Mouse (Mus musculus) myocyte (in vitro differentiated cells): ENCODE measurements around the gene Lcor. TPM values are rescaled to one million over a fixed set of nuclear protein-coding genes. Genes with fewer than 3 reads are reported as not detected.

Source experiments
- H3K27me3 ChIP-seq: one replicate; pipeline ENCODE4 v1.6.1; 2011; ENCODE audit not compliant: control insufficient read depth, insufficient read depth, insufficient read length
- H3K36me3 ChIP-seq: one replicate; pipeline ENCODE4 v1.6.1; 2011; ENCODE audit not compliant: control insufficient read depth, insufficient read depth
- H3K4me2 ChIP-seq: one replicate; pipeline ENCODE4 v1.6.1; 2011; ENCODE audit warnings: low read depth, control low read depth
- H3K4me3 ChIP-seq: one replicate; pipeline ENCODE4 v1.5.1; 2011; ENCODE audit warnings: mild to moderate bottlenecking, control low read depth, moderate library complexity
- H3K79me2 ChIP-seq: one replicate; pipeline ENCODE4 v1.6.1; 2011; ENCODE audit not compliant: control insufficient read depth, insufficient read depth
- H3ac ChIP-seq: one replicate; pipeline ENCODE4 v1.6.1; 2011; ENCODE audit not compliant: control insufficient read depth, insufficient read length
- CEBPB ChIP-seq: IDR thresholded peaks from 2 replicates; pipeline ENCODE4 v1.6.1; 2011; ENCODE audit warnings: mild to moderate bottlenecking, moderate library complexity; ENCODE audit not compliant: poor library complexity, insufficient read depth, severe bottlenecking
- E2F4 ChIP-seq: IDR thresholded peaks from one replicate; pipeline ENCODE4 v1.6.1; 2011; ENCODE audit warnings: mild to moderate bottlenecking, control low read depth, moderate library complexity; ENCODE audit not compliant: insufficient read depth
- MAX ChIP-seq: IDR thresholded peaks from one replicate; pipeline ENCODE4 v1.6.1; 2011; ENCODE audit warnings: low read depth, mild to moderate bottlenecking, control low read depth
- MYOD1 ChIP-seq, 3 experiments: IDR thresholded peaks; one replicate each; pipeline ENCODE4 v1.6.1; 2011; ENCODE audit warnings: control low read depth in 2 of 3, low read depth in 2 of 3, mild to moderate bottlenecking in 2 of 3, moderate library complexity in 1 of 3; ENCODE audit not compliant: insufficient read length in 2 of 3, control insufficient read depth in 1 of 3
- MYOG ChIP-seq, 3 experiments: IDR thresholded peaks; one replicate each; pipeline ENCODE4 v1.6.1; 2011; ENCODE audit warnings: control low read depth in 2 of 3, low read depth in 2 of 3, mild to moderate bottlenecking in 2 of 3; ENCODE audit not compliant: insufficient read length in 2 of 3, control insufficient read depth in 1 of 3, insufficient read depth in 1 of 3
- POLR2A ChIP-seq: IDR thresholded peaks from one replicate; pipeline ENCODE4 v1.6.1; 2011; ENCODE audit warnings: low read depth, mild to moderate bottlenecking, control low read depth, moderate library complexity; ENCODE audit not compliant: insufficient read length
- POLR2AphosphoS2 ChIP-seq: IDR thresholded peaks from one replicate; pipeline ENCODE4 v1.6.1; 2011; ENCODE audit warnings: low read depth, control low read depth; ENCODE audit not compliant: insufficient read length
- REST ChIP-seq: IDR thresholded peaks from one replicate; pipeline ENCODE4 v1.6.1; 2011; ENCODE audit warnings: mild to moderate bottlenecking, control low read depth, moderate library complexity; ENCODE audit not compliant: insufficient read depth, insufficient read length
- SRF ChIP-seq: IDR thresholded peaks from one replicate; pipeline ENCODE4 v1.6.1; 2011; ENCODE audit warnings: low read depth; ENCODE audit not compliant: control insufficient read depth, insufficient read length
- TCF12 ChIP-seq: IDR thresholded peaks from one replicate; pipeline ENCODE4 v1.6.1; 2011; ENCODE audit warnings: mild to moderate bottlenecking, control low read depth; ENCODE audit not compliant: poor library complexity, insufficient read depth, severe bottlenecking
- TCF3 ChIP-seq: IDR thresholded peaks from one replicate; pipeline ENCODE4 v1.6.1; 2011; ENCODE audit warnings: low read depth, control low read depth; ENCODE audit not compliant: insufficient read length
- USF1 ChIP-seq: IDR thresholded peaks from one replicate; pipeline ENCODE4 v1.6.1; 2011; ENCODE audit warnings: low read depth, mild to moderate bottlenecking, control low read depth, moderate library complexity
- polyA plus RNA-seq: library from polyadenylated mRNA; unstranded; fragments of >200 nt; fragmentation: generic; extraction: Trizol; gene quantifications from one replicate; pipeline ENCODE4 v1.2.1, GENCODE M21; 2012; ENCODE audit warnings: missing spikeins

Gene Lcor
- polyA plus RNA-seq, 1 experiment, result 1.1 TPM

- H3K27me3 ChIP-seq, result no peaks in the 10 kb centered on the region
- TF ChIP-seq REST (no peak), MYOD1 (IDR thresholded peaks at IDR 0.05; ENCODE audit: control insufficient read depth in 1 of 3, insufficient read length in 2 of 3, low read depth in 2 of 3) (peak in 2 of 3 experiments; percentile 13 to 17), POLR2AphosphoS2 (no peak), TCF12 (no peak), TCF3 (no peak), USF1 (no peak), MAX (no peak), CEBPB (no peak), E2F4 (no peak), MYOG (IDR thresholded peaks at IDR 0.05; ENCODE audit: control insufficient read depth in 1 of 3, insufficient read depth in 1 of 3, insufficient read length in 2 of 3, low read depth in 2 of 3) (peak in 1 of 3 experiments; percentile 57), SRF (no peak), POLR2A (no peak)
- peaks cover 98% of the 10 kb centered on the region for H3K79me2 ChIP-seq
- H3K4me2 ChIP-seq, result no peak overlapping the region
- no peaks in the 10 kb centered on the region for H3K36me3 ChIP-seq
- H3ac ChIP-seq, result no peak overlapping the region
- no peak overlapping the region for H3K4me3 ChIP-seq
Observed at GRCm38 (mm10) chr19:41519121-41519520, 36.7 kb downstream of the Lcor start.

DNA sequence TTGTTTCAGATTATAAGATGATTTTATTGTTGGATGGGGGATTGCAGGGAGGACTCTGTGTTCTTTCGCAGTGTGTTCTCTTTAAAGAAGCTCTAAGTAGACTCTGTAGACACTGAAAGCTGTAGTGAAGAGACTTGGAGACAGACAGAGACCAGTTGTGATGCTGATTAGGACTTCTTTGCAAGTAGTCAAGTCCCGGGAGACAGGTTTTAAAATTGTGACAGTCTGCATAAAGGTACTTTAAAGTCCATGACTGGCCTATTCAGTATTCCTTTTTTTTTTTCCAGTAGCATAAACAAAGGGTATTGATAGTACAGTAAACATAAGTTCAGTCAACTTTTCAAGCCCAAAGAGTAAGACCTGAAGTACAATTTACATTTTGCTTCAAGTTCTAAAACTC lies 39.8 kb downstream of the Lcor start:
- Histone ChIP-seq H3K79me2 (peaks cover 79% of the 10 kb centered on the region), H3ac (no peak overlapping the region), H3K36me3 (no peaks in the 10 kb centered on the region), H3K4me3 (no peak overlapping the region), H3K4me2 (no peak overlapping the region), H3K27me3 (no peaks in the 10 kb centered on the region)
- TF ChIP-seq E2F4 (no peak), SRF (no peak), TCF3 (no peak), TCF12 (no peak), USF1 (no peak), MYOG (IDR thresholded peaks at IDR 0.05; ENCODE audit: control insufficient read depth in 1 of 3, insufficient read depth in 1 of 3, insufficient read length in 2 of 3, low read depth in 2 of 3) (no peak), MYOD1 (IDR thresholded peaks at IDR 0.05; ENCODE audit: control insufficient read depth in 1 of 3, insufficient read length in 2 of 3, low read depth in 2 of 3) (no peak), POLR2A (no peak), CEBPB (no peak), MAX (no peak), POLR2AphosphoS2 (no peak), REST (no peak)

DNA sequence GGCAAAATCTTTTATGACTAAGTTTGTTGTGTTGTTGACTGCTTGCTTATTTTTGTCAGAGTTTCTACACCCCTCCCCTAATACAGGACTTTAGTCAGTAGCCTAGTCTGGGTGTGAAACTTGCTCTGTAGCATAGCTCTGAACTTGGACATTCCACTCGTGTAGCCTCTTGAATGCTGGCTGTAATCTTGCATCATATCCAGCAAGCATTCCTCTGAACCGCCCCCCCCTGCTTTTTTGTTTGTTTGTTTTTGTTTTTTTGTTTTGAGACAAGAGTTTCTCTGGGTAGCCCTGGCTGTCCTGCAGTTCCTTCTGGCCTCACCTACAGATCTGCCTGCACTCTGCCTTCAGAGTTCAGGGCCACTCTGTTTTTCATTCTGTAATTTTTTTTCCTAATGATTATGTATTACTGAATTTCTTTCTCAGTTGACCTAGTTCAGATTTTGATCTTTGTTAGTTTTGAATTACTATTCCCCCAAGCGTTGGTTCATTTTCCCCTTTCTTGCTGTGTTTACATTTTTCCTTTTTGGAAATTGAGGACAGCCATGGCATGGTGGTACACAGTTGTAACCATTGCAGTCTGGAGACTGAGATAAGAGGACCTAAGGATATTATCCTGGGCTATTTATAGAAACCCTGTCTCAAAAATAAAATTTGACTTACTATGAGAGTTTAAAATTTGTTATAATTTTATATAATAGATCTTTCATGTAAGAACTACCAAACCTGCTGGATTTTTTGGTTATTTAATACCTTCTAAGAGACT lies 41.5 kb downstream of the Lcor start:
- Histone ChIP-seq H3K4me2 (no peak overlapping the region), H3K4me3 (no peak overlapping the region), H3K36me3 (no peaks in the 10 kb centered on the region), H3K27me3 (no peaks in the 10 kb centered on the region), H3ac (no peak overlapping the region), H3K79me2 (peaks cover 78% of the 10 kb centered on the region)
- no peak for TF ChIP-seq POLR2A
- TF ChIP-seq CEBPB, result peak; percentile 40; the same call in 1 of the 2 replicates

DNA sequence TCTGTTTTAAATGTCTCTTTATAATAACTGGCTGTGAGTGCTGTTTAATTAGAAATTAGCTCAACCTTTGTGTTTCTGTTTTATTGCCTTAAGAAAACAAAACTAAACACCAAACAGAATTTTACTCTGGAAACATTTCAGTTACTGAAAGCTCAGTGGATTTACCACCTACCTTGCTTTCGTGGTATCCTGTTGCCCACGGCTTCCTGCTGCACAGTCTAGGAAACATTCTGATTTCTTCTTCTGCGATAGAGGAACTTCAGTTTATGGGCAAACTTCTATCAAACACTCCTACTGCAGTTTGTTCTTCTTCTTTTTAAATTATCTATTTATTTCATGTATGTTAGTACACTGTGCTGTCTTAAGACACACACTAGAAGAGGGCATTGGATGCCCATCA lies 46.7 kb downstream of the Lcor start:
- no peak for TF ChIP-seq USF1
- TF ChIP-seq TCF3, result no peak
- no peak for TF ChIP-seq REST
- no peak for TF ChIP-seq POLR2AphosphoS2
- TF ChIP-seq TCF12, result no peak
- no peak for TF ChIP-seq SRF
- no peak for TF ChIP-seq MYOD1 (IDR thresholded peaks at IDR 0.05; ENCODE audit: control insufficient read depth in 1 of 3, insufficient read length in 2 of 3, low read depth in 2 of 3)
- no peak for TF ChIP-seq CEBPB

DNA sequence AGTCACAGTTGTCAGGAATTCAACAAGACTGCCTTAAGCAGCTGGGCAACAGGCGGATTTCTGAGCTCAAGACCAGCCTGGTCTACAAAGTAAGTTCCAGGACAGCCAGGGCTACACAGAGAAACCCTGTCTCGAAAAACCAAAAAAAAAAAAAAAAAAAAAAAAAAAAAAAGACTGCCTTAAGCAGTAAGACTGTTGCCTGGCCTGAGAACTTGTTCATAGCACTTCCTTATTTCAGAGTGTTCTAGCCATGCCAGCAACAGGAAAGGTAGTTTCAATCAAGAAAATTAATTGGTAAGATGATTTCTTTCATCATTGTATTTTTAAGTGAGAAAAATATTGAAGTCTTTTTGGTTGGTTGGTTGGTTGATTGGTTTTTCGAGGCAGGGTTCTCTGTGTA lies 51.6 kb downstream of the Lcor start:
- no peak overlapping the region for H3ac ChIP-seq
- no peak overlapping the region for H3K4me2 ChIP-seq
- H3K36me3 ChIP-seq, result no peaks in the 10 kb centered on the region
- TF ChIP-seq TCF12, result no peak
- TF ChIP-seq USF1, result no peak
- no peak for TF ChIP-seq POLR2A
- TF ChIP-seq REST, result no peak
- TF ChIP-seq E2F4, result no peak
- TF ChIP-seq POLR2AphosphoS2, result no peak
- no peak for TF ChIP-seq MYOD1 (IDR thresholded peaks at IDR 0.05; ENCODE audit: control insufficient read depth in 1 of 3, insufficient read length in 2 of 3, low read depth in 2 of 3)
- peaks cover 52% of the 10 kb centered on the region for H3K79me2 ChIP-seq
- no peaks in the 10 kb centered on the region for H3K27me3 ChIP-seq
- H3K4me3 ChIP-seq, result no peak overlapping the region

More for the DNA sequence above, 46.7 kb downstream of the Lcor start:
- Histone ChIP-seq H3K79me2 (peaks cover 60% of the 10 kb centered on the region), H3K4me3 (no peak overlapping the region), H3K36me3 (no peaks in the 10 kb centered on the region), H3K4me2 (no peak overlapping the region), H3ac (no peak overlapping the region), H3K27me3 (no peaks in the 10 kb centered on the region)
